Mouse (Mus musculus) bone marrow macrophage, adult 2 months (primary cell): ENCODE data around the gene Pisd.

Source experiments
- CTCF ChIP-seq: IDR thresholded peaks from 2 replicates; pipeline ENCODE4 v1.5.1; 2012; ENCODE audit warnings: low read depth, mild to moderate bottlenecking, low read length, moderate library complexity
- POLR2A ChIP-seq: IDR thresholded peaks from 2 replicates; pipeline ENCODE4 v1.6.1; 2012; ENCODE audit warnings: mild to moderate bottlenecking, low read depth, low read length, borderline replicate concordance

DNA sequence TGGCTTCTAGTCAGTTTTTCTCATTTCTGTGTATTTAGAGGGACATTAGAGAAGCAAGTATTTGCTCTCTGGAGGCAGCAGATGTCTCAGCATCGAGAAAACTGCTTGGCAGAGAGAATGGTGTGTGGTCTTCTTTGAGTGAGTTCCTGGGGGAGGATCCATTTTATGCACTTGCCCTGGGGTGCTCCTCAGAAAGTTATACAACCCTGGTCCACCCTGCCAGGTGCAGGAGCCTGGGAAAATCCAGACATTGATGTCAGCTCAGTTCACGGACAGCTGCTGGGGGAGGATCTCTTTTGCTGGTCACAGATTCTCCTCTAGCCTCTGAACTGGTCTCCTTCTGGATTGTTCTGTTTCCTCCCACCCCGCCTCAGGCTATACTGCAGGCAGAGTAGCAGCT is 64.1 kb downstream of the Pisd start:
- TF ChIP-seq CTCF (no peak), POLR2A (no peak)
